Mouse (Mus musculus) MEL (cell line): Measurements from ENCODE around the gene Cxcl17. TPM values are rescaled to one million over a fixed set of nuclear protein-coding genes. Genes with fewer than 3 reads are reported as not detected.

Experiments used
- DNase-seq: peaks from one replicate; pipeline ENCODE4 v3.0.0; 2011; ENCODE audit warnings: low read depth, low spot score
- H3K27ac ChIP-seq: 2 replicates; pipeline ENCODE4 v1.5.1; 2012; ENCODE audit warnings: low read depth, mild to moderate bottlenecking, control low read depth, low read length, moderate library complexity; ENCODE audit not compliant: control insufficient read depth
- H3K27me3 ChIP-seq, 2 experiments: fragments of 150-350 bp in 1 of 2; sonication (generic) in 1 of 2; 2 replicates each; pipeline ENCODE4 v1.6.1; 2012; ENCODE audit warnings: low read length in 2 of 2, mild to moderate bottlenecking in 2 of 2, improper control_type of control experiment in 1 of 2, moderate library complexity in 1 of 2; ENCODE audit not compliant: insufficient read depth in 2 of 2, control insufficient read depth in 1 of 2
- H3K36me3 ChIP-seq, 2 experiments: 2 replicates each; pipeline ENCODE4 v1.6.1; 2012 to 2014; ENCODE audit warnings: low read length in 2 of 2, improper control_type of control experiment in 1 of 2, inconsistent platforms in 1 of 2, mild to moderate bottlenecking in 1 of 2; ENCODE audit not compliant: insufficient read depth in 2 of 2, control insufficient read depth in 1 of 2
- H3K4me1 ChIP-seq, 2 experiments: fragments of 150-350 bp in 1 of 2; sonication (generic) in 1 of 2; 2 replicates each; pipeline ENCODE4 v1.6.1; 2012; ENCODE audit warnings: low read length in 2 of 2, improper control_type of control experiment in 1 of 2, mild to moderate bottlenecking in 1 of 2; ENCODE audit not compliant: insufficient read depth in 2 of 2, control insufficient read depth in 1 of 2
- H3K4me3 ChIP-seq, 2 experiments: fragments of 150-350 bp in 1 of 2; sonication (generic) in 1 of 2; 2 replicates each; pipeline ENCODE4 v1.5.1; 2012; ENCODE audit warnings: low read depth in 2 of 2, low read length in 2 of 2, mild to moderate bottlenecking in 2 of 2, moderate library complexity in 2 of 2, control low read depth in 1 of 2, improper control_type of control experiment in 1 of 2; ENCODE audit not compliant: control insufficient read depth in 1 of 2, insufficient read depth in 1 of 2
- H3K79me2 ChIP-seq: 2 replicates; pipeline ENCODE4 v1.6.1; 2012; ENCODE audit warnings: mild to moderate bottlenecking, low read length, moderate library complexity; ENCODE audit not compliant: control insufficient read depth, poor library complexity, insufficient read depth
- H3K9ac ChIP-seq: 2 replicates; pipeline ENCODE4 v1.6.1; 2012; ENCODE audit warnings: low read depth, mild to moderate bottlenecking, control low read depth, low read length, moderate library complexity; ENCODE audit not compliant: control insufficient read depth, poor library complexity, severe bottlenecking
- H3K9me3 ChIP-seq: fragments of 150-350 bp; sonication (generic); replicated peaks from 2 replicates; pipeline ENCODE4 v1.6.1; 2012; ENCODE audit warnings: mild to moderate bottlenecking, low read length, improper control_type of control experiment, moderate library complexity; ENCODE audit not compliant: insufficient read depth
- CHD1 ChIP-seq: IDR thresholded peaks from 2 replicates; pipeline ENCODE4 v1.6.1; 2012; ENCODE audit warnings: low read depth, mild to moderate bottlenecking, inconsistent platforms, low read length, improper control_type of control experiment
- CHD2 ChIP-seq: IDR thresholded peaks from 2 replicates; pipeline ENCODE4 v1.6.1; 2011; ENCODE audit warnings: low read length, improper control_type of control experiment
- E2F4 ChIP-seq: IDR thresholded peaks from 2 replicates; pipeline ENCODE4 v1.6.1; 2011; ENCODE audit warnings: low read depth, low read length, improper control_type of control experiment, borderline replicate concordance
- ELF1 ChIP-seq: IDR thresholded peaks from 2 replicates; pipeline ENCODE4 v1.6.1; 2014; ENCODE audit warnings: low read depth, mild to moderate bottlenecking, inconsistent platforms, low read length, improper control_type of control experiment, moderate library complexity
- EP300 ChIP-seq, 2 experiments: IDR thresholded peaks; 2 replicates each; pipeline ENCODE4 v1.6.1; 2011; ENCODE audit warnings: improper control_type of control experiment in 2 of 2, low read length in 2 of 2, low read depth in 1 of 2, mild to moderate bottlenecking in 1 of 2
- HCFC1 ChIP-seq: IDR thresholded peaks from 2 replicates; pipeline ENCODE4 v1.6.1; 2012; ENCODE audit warnings: low read depth, mild to moderate bottlenecking, inconsistent platforms, low read length, improper control_type of control experiment, moderate library complexity
- KAT2A ChIP-seq: conservative IDR thresholded peaks from 2 replicates; pipeline ENCODE4 v1.6.1; 2012; ENCODE audit warnings: low read depth, low read length, improper control_type of control experiment, inconsistent platforms
- MAX ChIP-seq: IDR thresholded peaks from 2 replicates; pipeline ENCODE4 v1.6.1; 2011; ENCODE audit warnings: low read length, improper control_type of control experiment
- MYB ChIP-seq: IDR thresholded peaks from 2 replicates; pipeline ENCODE4 v1.6.1; 2011; ENCODE audit warnings: mild to moderate bottlenecking, low read depth, low read length, improper control_type of control experiment
- NELFE ChIP-seq: IDR thresholded peaks from 2 replicates; pipeline ENCODE4 v1.6.1; 2011; ENCODE audit warnings: low read depth, low read length, improper control_type of control experiment
- NRF1 ChIP-seq: IDR thresholded peaks from 2 replicates; pipeline ENCODE4 v1.6.1; 2014; ENCODE audit warnings: low read depth, mild to moderate bottlenecking, inconsistent platforms, low read length, improper control_type of control experiment, moderate library complexity; ENCODE audit not compliant: poor library complexity, insufficient read depth, severe bottlenecking
- POLR2A ChIP-seq, 2 experiments: IDR thresholded peaks; 2 replicates each; pipeline ENCODE4 v1.6.1; 2011 to 2012; ENCODE audit warnings: low read length in 2 of 2, mild to moderate bottlenecking in 2 of 2, control low read depth in 1 of 2, improper control_type of control experiment in 1 of 2, low read depth in 1 of 2, moderate library complexity in 1 of 2; ENCODE audit not compliant: control insufficient read depth in 1 of 2, insufficient read depth in 1 of 2, poor library complexity in 1 of 2
- POLR2AphosphoS5 ChIP-seq: IDR thresholded peaks from 2 replicates; pipeline ENCODE4 v1.6.1; 2012; ENCODE audit warnings: low read depth, borderline replicate concordance, mild to moderate bottlenecking, inconsistent platforms, low read length, moderate library complexity, mixed read lengths
- RCOR1 ChIP-seq: IDR thresholded peaks from 2 replicates; pipeline ENCODE4 v1.6.1; 2012; ENCODE audit warnings: low read depth, mild to moderate bottlenecking, inconsistent platforms, low read length, improper control_type of control experiment
- SIN3A ChIP-seq: IDR thresholded peaks from 2 replicates; pipeline ENCODE4 v1.6.1; 2012; ENCODE audit warnings: low read length, improper control_type of control experiment, inconsistent platforms
- TBP ChIP-seq: IDR thresholded peaks from 2 replicates; pipeline ENCODE4 v1.8.0; 2011; ENCODE audit warnings: low read depth, low read length, improper control_type of control experiment
- USF2 ChIP-seq, 2 experiments: IDR thresholded peaks; 2 replicates each; pipeline ENCODE4 v1.6.1; 2011 to 2012; ENCODE audit warnings: improper control_type of control experiment in 2 of 2, low read length in 2 of 2, borderline replicate concordance in 1 of 2, inconsistent platforms in 1 of 2, low read depth in 1 of 2, mild to moderate bottlenecking in 1 of 2; ENCODE audit not compliant: insufficient read depth in 1 of 2
- polyA plus RNA-seq, 2 experiments: library from polyadenylated mRNA; stranded (reverse) in 1 of 2; unstranded in 1 of 2; fragments of >175 nt in 1 of 2; fragments of >200 nt in 1 of 2; gene quantifications; 2 replicates each; pipeline versions ENCODE4 v1.2.1 to v1.2.4; 2012; ENCODE audit warnings: low replicate concordance in 2 of 2, low read depth in 1 of 2; ENCODE audit not compliant: insufficient read length in 2 of 2, insufficient read depth in 1 of 2, missing spikeins in 1 of 2
- total RNA-seq: library from RNA; depleted of rRNA; stranded (reverse); fragments of 300-350 nt; gene quantifications from 2 replicates; pipeline ENCODE4 v1.2.3, GENCODE M21; 2012

The Cxcl17 gene
- total and polyA plus RNA-seq, 3 experiments = not detected

DNA sequence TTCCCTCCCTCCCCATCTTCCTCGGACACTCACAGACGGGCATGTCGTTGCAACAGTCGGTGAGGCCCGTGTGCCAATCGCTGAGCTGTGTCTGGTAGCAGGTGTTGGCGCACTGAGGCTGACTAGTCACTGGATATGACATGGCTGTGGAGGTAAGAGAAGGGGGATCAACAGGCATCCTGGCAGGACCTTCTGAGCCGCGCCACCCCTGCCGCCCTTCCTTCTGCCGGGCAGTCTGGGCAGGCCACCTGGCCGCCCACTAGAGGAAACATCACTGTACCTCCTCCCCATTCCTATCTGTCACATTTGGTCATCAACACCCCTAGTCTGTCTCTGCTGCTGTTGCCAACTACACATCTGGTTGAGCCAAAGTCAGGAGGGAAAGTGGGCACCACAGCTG is 44.4 kb downstream of the Cxcl17 start:
- H3K4me3 ChIP-seq = no peak overlapping the region
- DNase-seq = no peak
- no peak overlapping the region for H3K9ac ChIP-seq
- 0 out of 4 replicates have a peak, but pooled peaks cover 0 to 3% of the 10 kb centered on the region in 2 experiments for H3K4me1 ChIP-seq
- no peaks in the 10 kb centered on the region for H3K27me3 ChIP-seq
- H3K79me2 ChIP-seq = no peaks in the 10 kb centered on the region
- H3K9me3 ChIP-seq = no peaks in the 10 kb centered on the region
- H3K27ac ChIP-seq = no peak overlapping the region
- TF ChIP-seq TBP (no peak), RCOR1 (no peak), CHD2 (no peak), POLR2A (IDR thresholded peaks at IDR 0.05; ENCODE audit: control insufficient read depth in 1 of 2, insufficient read depth in 1 of 2, low read depth in 1 of 2, low read length in 2 of 2, poor library complexity in 1 of 2) (no peak), POLR2AphosphoS5 (no peak), MAX (no peak), EP300 (IDR thresholded peaks at IDR 0.05; ENCODE audit: low read depth in 1 of 2, low read length in 2 of 2) (no peak), KAT2A (no peak), HCFC1 (no peak), SIN3A (no peak)
- no peaks in the 10 kb centered on the region for H3K36me3 ChIP-seq

DNA sequence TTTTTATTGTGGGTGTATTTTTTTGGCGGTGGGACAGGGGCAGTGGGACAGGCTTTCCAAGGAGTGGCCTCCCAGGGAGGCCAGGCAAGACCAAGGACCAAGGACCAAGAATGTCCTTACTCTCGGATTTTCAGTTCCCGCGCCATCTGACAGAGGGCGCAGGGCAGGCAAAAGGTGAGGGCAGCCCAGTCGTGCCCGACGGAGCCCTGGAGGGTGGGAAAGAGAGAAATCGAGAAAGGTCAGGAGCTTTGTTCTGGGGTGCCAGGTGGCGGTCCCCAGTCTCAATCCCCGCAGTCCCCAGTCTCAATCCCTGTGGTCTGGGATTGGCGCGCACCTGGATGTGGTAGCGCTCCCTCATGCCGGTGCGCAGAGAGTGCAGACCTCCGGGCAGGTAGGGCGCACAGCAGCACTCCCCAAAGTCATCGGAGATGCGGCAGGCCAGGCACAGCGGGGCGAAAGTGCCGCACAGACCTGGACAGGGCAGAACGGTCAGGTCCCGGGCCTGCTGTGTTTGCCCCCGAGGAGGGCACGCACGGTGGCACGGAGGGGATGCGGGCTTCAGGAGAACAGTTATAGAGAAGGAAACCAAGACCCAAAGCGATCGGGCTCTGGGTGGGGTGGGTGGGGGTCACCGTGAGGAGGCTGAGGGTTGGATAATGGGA is 44.9 kb downstream of the Cxcl17 start:
- Histone ChIP-seq H3K79me2 (no peaks in the 10 kb centered on the region), H3K9ac (no peak overlapping the region), H3K4me3 (no peak overlapping the region), H3K4me1 (0 out of 4 replicates have a peak, but pooled peaks cover 0 to 3% of the 10 kb centered on the region in 2 experiments), H3K36me3 (no peaks in the 10 kb centered on the region), H3K27ac (no peak overlapping the region), H3K27me3 (no peaks in the 10 kb centered on the region), H3K9me3 (no peaks in the 10 kb centered on the region)
- TF ChIP-seq TBP (no peak), ELF1 (no peak), CHD1 (no peak), MYB (no peak), USF2 (IDR thresholded peaks at IDR 0.05; ENCODE audit: borderline replicate concordance in 1 of 2, insufficient read depth in 1 of 2, low read depth in 1 of 2, low read length in 2 of 2) (no peak), NELFE (no peak), POLR2AphosphoS5 (no peak), E2F4 (no peak), NRF1 (no peak)
- DNase-seq = no peak
